In genomic region chr4:41478751-41479455, GRCm38 (mm10) we compare ENCODE assay signal across 16 mouse cellular contexts. TPM values are rescaled to one million over a fixed set of nuclear protein-coding genes. Genes with fewer than 3 reads are reported as not detected.
A peak's percentile ranks its signal among the peaks of the same experiment; 100 is the strongest.
DNase-seq lines count a peak whose midpoint lies in the region; ATAC-seq and TF ChIP-seq lines count a peak whose summit lies in the region.
"Had no signal": no experiment of that assay in that cellular context is flagged by ENCODE, and none has a peak within 500 bp of the region (broad histone marks: within the 10 kb centered on the region; RNA-seq: fewer than 3 reads in every experiment).

No protein-coding gene starts in this region.

- H3K4me1 ChIP-seq in hindbrain, embryonic 16.5 days (ENCODE audit: control insufficient read depth, insufficient read depth, low read depth, low read length) = peaks cover 3% of the 10 kb centered on the region; the same call in 1 of the 2 replicates
- H3K4me1 ChIP-seq in hindbrain, embryonic 14.5 days (replicated peaks; ENCODE audit: control insufficient read depth, insufficient read depth, low read length) = no peaks in the 10 kb centered on the region
- no peaks in the 10 kb centered on the region for H3K4me1 ChIP-seq in lung, postnatal 0 days (ENCODE audit: insufficient read depth, low read depth, low read length)
- H3K4me1 ChIP-seq in stomach, embryonic 16.5 days (ENCODE audit: control insufficient read depth, insufficient read depth, low read length) = peaks cover 24% of the 10 kb centered on the region

- no peaks in the 10 kb centered on the region for H3K27me3 ChIP-seq in hindbrain, embryonic 16.5 days (replicated peaks; ENCODE audit: control insufficient read depth, insufficient read depth, low read length)
- H3K27me3 ChIP-seq in hindbrain, embryonic 14.5 days (ENCODE audit: control insufficient read depth, insufficient read depth, low read length) = no peaks in the 10 kb centered on the region
- H3K27me3 ChIP-seq in lung, postnatal 0 days (replicated peaks; ENCODE audit: insufficient read depth, low read length) = no peaks in the 10 kb centered on the region
- no peaks in the 10 kb centered on the region for H3K27me3 ChIP-seq in stomach, embryonic 16.5 days (ENCODE audit: control insufficient read depth, insufficient read depth, low read length)

- 66% methylated on average over 4 of the region's 4 CpGs for WGBS in hindbrain, embryonic 16.5 days
- WGBS in hindbrain, embryonic 14.5 days = 66% methylated on average over 4 of the region's 4 CpGs
- WGBS in lung, postnatal 0 days = 68% methylated on average over 4 of the region's 4 CpGs
- WGBS in stomach, embryonic 16.5 days = 56% methylated on average over 4 of the region's 4 CpGs

- TF ChIP-seq EP300 in lung, postnatal 0 days (IDR thresholded peaks at IDR 0.05) = no peak

- H3K27ac ChIP-seq in hindbrain, embryonic 16.5 days (ENCODE audit: low read depth, low read length) = no peak overlapping the region
- no peak overlapping the region for H3K27ac ChIP-seq in hindbrain, embryonic 14.5 days
- H3K27ac ChIP-seq in lung, postnatal 0 days (ENCODE audit: low read length) = no peak overlapping the region
- peak overlapping the region; percentile 74 for H3K27ac ChIP-seq in stomach, embryonic 16.5 days (ENCODE audit: low read length)
- H3K27ac ChIP-seq: hindbrain, embryonic 10.5 days; limb, embryonic 12.5 days had no signal

- peaks cover 7% of the 10 kb centered on the region; the same call in 1 of the 2 replicates for H3K36me3 ChIP-seq in hindbrain, embryonic 16.5 days (ENCODE audit: control insufficient read depth, insufficient read depth, low read length)
- peaks cover 7% of the 10 kb centered on the region; the same call in 1 of the 2 replicates for H3K36me3 ChIP-seq in hindbrain, embryonic 14.5 days (replicated peaks; ENCODE audit: control insufficient read depth, insufficient read depth)
- no peaks in the 10 kb centered on the region for H3K36me3 ChIP-seq in lung, postnatal 0 days (ENCODE audit: insufficient read depth, low read length)
- no peaks in the 10 kb centered on the region for H3K36me3 ChIP-seq in stomach, embryonic 16.5 days (ENCODE audit: control insufficient read depth, insufficient read depth, low read length)

- H3K9ac ChIP-seq in hindbrain, embryonic 16.5 days (ENCODE audit: low read depth, low read length) = no peak overlapping the region
- H3K9ac ChIP-seq in hindbrain, embryonic 14.5 days = no peak overlapping the region
- no peak overlapping the region for H3K9ac ChIP-seq in lung, postnatal 0 days (replicated peaks; ENCODE audit: low read depth)
- no peak overlapping the region for H3K9ac ChIP-seq in stomach, embryonic 16.5 days (ENCODE audit: low read length)
- H3K9ac ChIP-seq: limb, embryonic 12.5 days had no signal

- H3K4me2 ChIP-seq in hindbrain, embryonic 16.5 days (ENCODE audit: low read length) = no peak overlapping the region
- H3K4me2 ChIP-seq in hindbrain, embryonic 14.5 days (replicated peaks) = no peak overlapping the region
- H3K4me2 ChIP-seq in lung, postnatal 0 days (replicated peaks; ENCODE audit: low read depth, low read length) = no peak overlapping the region
- no peak overlapping the region for H3K4me2 ChIP-seq in stomach, embryonic 16.5 days (ENCODE audit: low read depth, low read length)
- H3K4me2 ChIP-seq: limb, embryonic 12.5 days had no signal

- H3K4me3 ChIP-seq in hindbrain, embryonic 16.5 days (ENCODE audit: low read length) = no peak overlapping the region
- no peak overlapping the region for H3K4me3 ChIP-seq in hindbrain, embryonic 14.5 days (replicated peaks; ENCODE audit: low read length)
- H3K4me3 ChIP-seq in lung, postnatal 0 days (ENCODE audit: low read depth, low read length) = no peak overlapping the region
- no peak overlapping the region for H3K4me3 ChIP-seq in stomach, embryonic 16.5 days (replicated peaks; ENCODE audit: low read length)
- H3K4me3 ChIP-seq: erythroblast, embryonic 14.5 days; hindbrain, embryonic 10.5 days; limb, embryonic 12.5 days had no signal

- ATAC-seq in hindbrain, embryonic 16.5 days = 0 out of 2 replicates have a peak, but pooled peaks have one; percentile 16
- no peak for ATAC-seq in hindbrain, embryonic 14.5 days (ENCODE audit: low FRiP score)
- ATAC-seq in lung, postnatal 0 days = no peak
- peak; percentile 1; the same call in 1 of the 2 replicates for ATAC-seq in stomach, embryonic 16.5 days (ENCODE audit: insufficient read depth, low FRiP score)
- ATAC-seq: CD4-positive, CD25-positive, alpha-beta regulatory T cell, adult 4 months; midbrain, embryonic 16.5 days had no signal

- TF ChIP-seq CTCF in lung, postnatal 0 days (IDR thresholded peaks at IDR 0.05) = peak; percentile 35

- H3K9me3 ChIP-seq in hindbrain, embryonic 16.5 days (ENCODE audit: control insufficient read depth, low read length) = no peaks in the 10 kb centered on the region
- H3K9me3 ChIP-seq in hindbrain, embryonic 14.5 days (ENCODE audit: control insufficient read depth, low read length) = no peaks in the 10 kb centered on the region
- no peaks in the 10 kb centered on the region for H3K9me3 ChIP-seq in lung, postnatal 0 days (ENCODE audit: low read length)
- H3K9me3 ChIP-seq in stomach, embryonic 16.5 days (replicated peaks; ENCODE audit: control insufficient read depth, low read length) = no peaks in the 10 kb centered on the region
- H3K9me3 ChIP-seq: hindbrain, embryonic 10.5 days; limb, embryonic 12.5 days had no signal

- DNase-seq in hindbrain, embryonic 14.5 days (ENCODE audit: low spot score) = no peak
- no peak for DNase-seq in lung, postnatal 0 days (ENCODE audit: low spot score)
- DNase-seq in lung, postnatal 10 days = no peak
- peak; percentile 36 for DNase-seq in embryo, embryonic 10.5 days (ENCODE audit: low spot score)
- DNase-seq in natural killer cell, adult 2 months (ENCODE audit: low spot score in 2 of 2) = no peak
- DNase-seq: cerebellum, postnatal 25 days; kidney, adult 9 months; right cerebral cortex, postnatal 14 days; thymus, postnatal 36 days had no signal

RNA-seq across cellular contexts. Expression of gene Nudt2, which starts 14.0 kb away (rescaled TPM):
- polyA plus RNA-seq in hindbrain, embryonic 16.5 days (2015; fragmentation: Nextera tagmentation; extraction: Ambion mirVana) = 74.1 and 76.8 TPM in 2 replicates
- 72.5 and 82.6 TPM in 2 replicates for polyA plus RNA-seq in hindbrain, embryonic 14.5 days (2014; fragmentation: Nextera tagmentation; extraction: Ambion mirVana)
- 23.7 and 28.5 TPM in 2 replicates for polyA plus RNA-seq in lung, postnatal 0 days (2015; fragmentation: Nextera tagmentation; extraction: Ambion mirVana)
- 49.5 and 49.6 TPM in 2 replicates for polyA plus RNA-seq in stomach, embryonic 16.5 days (2015; fragmentation: Nextera tagmentation; extraction: Ambion mirVana)

RNA-seq across cellular contexts. Expression of gene Kif24, which starts 14.2 kb away (rescaled TPM):
- 2.4 and 2.8 TPM in 2 replicates for polyA plus RNA-seq in hindbrain, embryonic 16.5 days (2015; fragmentation: Nextera tagmentation; extraction: Ambion mirVana)
- polyA plus RNA-seq in hindbrain, embryonic 14.5 days (2014; fragmentation: Nextera tagmentation; extraction: Ambion mirVana) = 2.3 and 3.4 TPM in 2 replicates
- polyA plus RNA-seq in lung, postnatal 0 days (2015; fragmentation: Nextera tagmentation; extraction: Ambion mirVana) = 1.1 and 1.3 TPM in 2 replicates
- 4.8 and 6.0 TPM in 2 replicates for polyA plus RNA-seq in stomach, embryonic 16.5 days (2015; fragmentation: Nextera tagmentation; extraction: Ambion mirVana)

RNA-seq across cellular contexts. Expression of gene AI464131, which starts 24.0 kb away (rescaled TPM):
- 18.4 and 19.5 TPM in 2 replicates for polyA plus RNA-seq in hindbrain, embryonic 16.5 days (2015; fragmentation: Nextera tagmentation; extraction: Ambion mirVana)
- 10.3 and 12.4 TPM in 2 replicates for polyA plus RNA-seq in hindbrain, embryonic 14.5 days (2014; fragmentation: Nextera tagmentation; extraction: Ambion mirVana)
- polyA plus RNA-seq in lung, postnatal 0 days (2015; fragmentation: Nextera tagmentation; extraction: Ambion mirVana) = 5.0 and 5.5 TPM in 2 replicates
- polyA plus RNA-seq in stomach, embryonic 16.5 days (2015; fragmentation: Nextera tagmentation; extraction: Ambion mirVana) = 7.9 and 9.6 TPM in 2 replicates
- polyA plus RNA-seq: CD4-positive, CD25-positive, alpha-beta regulatory T cell, adult 4 months; erythroblast, embryonic 14.5 days had no signal

RNA-seq across cellular contexts. Expression of gene 1110017D15Rik, which starts 38.2 kb away (rescaled TPM):
- 17.9 and 21.7 TPM in 2 replicates for polyA plus RNA-seq in hindbrain, embryonic 16.5 days (2015; fragmentation: Nextera tagmentation; extraction: Ambion mirVana)
- 19.5 and 24.2 TPM in 2 replicates for polyA plus RNA-seq in hindbrain, embryonic 14.5 days (2014; fragmentation: Nextera tagmentation; extraction: Ambion mirVana)
- 37.3 and 41.4 TPM in 2 replicates for polyA plus RNA-seq in lung, postnatal 0 days (2015; fragmentation: Nextera tagmentation; extraction: Ambion mirVana)
- 0.65 and 0.87 TPM in 2 replicates for polyA plus RNA-seq in stomach, embryonic 16.5 days (2015; fragmentation: Nextera tagmentation; extraction: Ambion mirVana)
- polyA plus RNA-seq: CD4-positive, CD25-positive, alpha-beta regulatory T cell, adult 4 months; erythroblast, embryonic 14.5 days had no signal

Comparison
In these comparisons a context has a peak if more than half of its experiments do, and no peak if none do; other contexts are left out.
1. ATAC-seq: peak in hindbrain, embryonic 16.5 days (single experiment) and stomach, embryonic 16.5 days (single experiment); none in hindbrain, embryonic 14.5 days (single experiment) and lung, postnatal 0 days (single experiment).